Mouse (Mus musculus) heart, adult 9 months (tissue): ENCODE measurements around the gene Kcnn3.

Experiments
- DNase-seq, 2 experiments: peaks; one replicate each; pipeline ENCODE4 v3.0.0; 2022; ENCODE audit warnings: low spot score in 2 of 2

Gene Kcnn3

GRCm38 (mm10) chr3:89664808-89665207 is 144.8 kb downstream of the Kcnn3 start:
- no peak for DNase-seq

- DNase-seq = no peak
These were observed 147.2 kb downstream of the Kcnn3 start for GRCm38 (mm10) chr3:89667131-89667530.

GRCm38 (mm10) chr3:89671334-89671733 is 151.4 kb downstream of the Kcnn3 start:
- peak; percentile 16 to 22 for DNase-seq

- no peak for DNase-seq
These were observed 152.8 kb downstream of the Kcnn3 start for GRCm38 (mm10) chr3:89672573-89673317.

GRCm38 (mm10) chr3:89677617-89678016 is 157.7 kb downstream of the Kcnn3 start:
- no peak for DNase-seq

- DNase-seq = no peak
These were observed 166.1 kb downstream of the Kcnn3 start for GRCm38 (mm10) chr3:89686031-89686430.

GRCm38 (mm10) chr3:89688694-89689581 is 169.0 kb downstream of the Kcnn3 start:
- DNase-seq = peak; percentile 56 to 77

- DNase-seq = no peak
These were observed 171.8 kb downstream of the Kcnn3 start for GRCm38 (mm10) chr3:89691776-89692175.

GRCm38 (mm10) chr3:89696152-89696821 is 176.3 kb downstream of the Kcnn3 start:
- DNase-seq = no peak

GRCm38 (mm10) chr3:89698958-89699357 is 179.0 kb downstream of the Kcnn3 start:
- DNase-seq = no peak

- DNase-seq = no peak
These were observed 180.5 kb downstream of the Kcnn3 start for GRCm38 (mm10) chr3:89700461-89700860.

- no peak for DNase-seq
These were observed 183.6 kb downstream of the Kcnn3 start for GRCm38 (mm10) chr3:89703596-89703995.

GRCm38 (mm10) chr3:89704064-89704463 is 184.1 kb downstream of the Kcnn3 start:
- DNase-seq = no peak

GRCm38 (mm10) chr3:89714359-89715206 is 194.6 kb downstream of the Kcnn3 start, which contains the start of gene Adar:
Gene Adar (plus strand): TSS chr3:89715022.
- DNase-seq = peak; percentile 63 to 64

- peak; percentile 14 to 18 for DNase-seq
These were observed 195.4 kb downstream of the Kcnn3 start for GRCm38 (mm10) chr3:89715207-89715966.

GRCm38 (mm10) chr3:89715967-89716256 is 195.9 kb downstream of the Kcnn3 start:
- DNase-seq = peak in 1 of 2 experiments; percentile 8

- DNase-seq = no peak
These were observed 202.1 kb downstream of the Kcnn3 start for GRCm38 (mm10) chr3:89722032-89722431.

- DNase-seq = no peak
These were observed 203.6 kb downstream of the Kcnn3 start for GRCm38 (mm10) chr3:89723400-89724084.
